In genomic region chr12:84190151-84190820, GRCm38 (mm10) we compare ENCODE assay signal across 8 mouse cellular contexts. TPM values are rescaled to one million over a fixed set of nuclear protein-coding genes. Genes with fewer than 3 reads are reported as not detected.
A peak's percentile ranks its signal among the peaks of the same experiment; 100 is the strongest.
DNase-seq lines count a peak whose midpoint lies in the region; ATAC-seq and TF ChIP-seq lines count a peak whose summit lies in the region.

No protein-coding gene starts in this region.

- WGBS in lung, postnatal 0 days: 26% methylated on average over 14 of the region's 15 CpGs
- 50% methylated on average over 15 of the region's 15 CpGs for WGBS in embryonic facial prominence, embryonic 12.5 days
- 43% methylated on average over 15 of the region's 15 CpGs for whole genome bisulfite sequencing in intestine, postnatal 0 days
- WGBS in neural tube, embryonic 13.5 days: 27% methylated on average over 15 of the region's 15 CpGs

- no peak overlapping the region for H3K9ac ChIP-seq in lung, postnatal 0 days (replicated peaks; ENCODE audit: low read depth)
- H3K9ac ChIP-seq in embryonic facial prominence, embryonic 12.5 days: no peak overlapping the region; the same call in 1 of the 2 replicates
- H3K9ac ChIP-seq in intestine, postnatal 0 days (ENCODE audit: low read depth, low read length): no peak overlapping the region
- H3K9ac ChIP-seq in neural tube, embryonic 13.5 days: peak overlapping the region; percentile 43

- no peak for ATAC-seq in lung, postnatal 0 days
- no peak for ATAC-seq in embryonic facial prominence, embryonic 12.5 days (ENCODE audit: insufficient number of reproducible peaks, insufficient read depth, low FRiP score, low TSS enrichment)
- ATAC-seq in intestine, postnatal 0 days: no peak
- ATAC-seq in neural tube, embryonic 13.5 days (ENCODE audit: low read depth): no peak

- H3K36me3 ChIP-seq in lung, postnatal 0 days (ENCODE audit: insufficient read depth, low read length): no peaks in the 10 kb centered on the region
- peaks cover 7% of the 10 kb centered on the region; the same call in 1 of the 2 replicates for H3K36me3 ChIP-seq in embryonic facial prominence, embryonic 12.5 days
- peaks cover 6% of the 10 kb centered on the region; the same call in 1 of the 2 replicates for H3K36me3 ChIP-seq in intestine, postnatal 0 days (ENCODE audit: control insufficient read depth, insufficient read depth)
- H3K36me3 ChIP-seq in neural tube, embryonic 13.5 days: no peaks in the 10 kb centered on the region

- H3K4me1 ChIP-seq in lung, postnatal 0 days (ENCODE audit: insufficient read depth, low read depth, low read length): peaks cover 79% of the 10 kb centered on the region
- H3K4me1 ChIP-seq in embryonic facial prominence, embryonic 12.5 days: peaks cover 79% of the 10 kb centered on the region
- peaks cover 29% of the 10 kb centered on the region for H3K4me1 ChIP-seq in intestine, postnatal 0 days (replicated peaks; ENCODE audit: control insufficient read depth, insufficient read depth, low read length)
- H3K4me1 ChIP-seq in neural tube, embryonic 13.5 days (replicated peaks): peaks cover 79% of the 10 kb centered on the region

- no peak overlapping the region for H3K4me3 ChIP-seq in lung, postnatal 0 days (ENCODE audit: low read depth, low read length)
- H3K4me3 ChIP-seq in embryonic facial prominence, embryonic 12.5 days: no peak overlapping the region
- H3K4me3 ChIP-seq in intestine, postnatal 0 days (ENCODE audit: low read depth, low read length): no peak overlapping the region
- peak overlapping the region; percentile 84; the same call in 1 of the 2 replicates for H3K4me3 ChIP-seq in neural tube, embryonic 13.5 days

- no peaks in the 10 kb centered on the region for H3K27me3 ChIP-seq in lung, postnatal 0 days (replicated peaks; ENCODE audit: insufficient read depth, low read length)
- H3K27me3 ChIP-seq in embryonic facial prominence, embryonic 12.5 days: no peaks in the 10 kb centered on the region
- no peaks in the 10 kb centered on the region for H3K27me3 ChIP-seq in intestine, postnatal 0 days (replicated peaks; ENCODE audit: control insufficient read depth, insufficient read depth, low read length)
- H3K27me3 ChIP-seq in neural tube, embryonic 13.5 days: no peaks in the 10 kb centered on the region

- peak overlapping the region; percentile 99; the same call in 1 of the 2 replicates for H3K4me2 ChIP-seq in lung, postnatal 0 days (replicated peaks; ENCODE audit: low read depth, low read length)
- H3K4me2 ChIP-seq in embryonic facial prominence, embryonic 12.5 days (replicated peaks): peak overlapping the region; percentile 13; the same call in 1 of the 2 replicates
- H3K4me2 ChIP-seq in intestine, postnatal 0 days (replicated peaks; ENCODE audit: low read depth): 0 out of 2 replicates have a peak overlapping the region, but pooled peaks have one; percentile 18
- H3K4me2 ChIP-seq in neural tube, embryonic 13.5 days: peak overlapping the region; percentile 70

- H3K27ac ChIP-seq in lung, postnatal 0 days (ENCODE audit: low read length): peak overlapping the region; percentile 20
- no peak overlapping the region for H3K27ac ChIP-seq in embryonic facial prominence, embryonic 12.5 days
- peak overlapping the region; percentile 41; the same call in 1 of the 2 replicates for H3K27ac ChIP-seq in intestine, postnatal 0 days (ENCODE audit: low read depth, low read length)
- H3K27ac ChIP-seq in neural tube, embryonic 13.5 days (replicated peaks): no peak overlapping the region

- H3K9me3 ChIP-seq in lung, postnatal 0 days (ENCODE audit: low read length): no peaks in the 10 kb centered on the region
- H3K9me3 ChIP-seq in embryonic facial prominence, embryonic 12.5 days: no peaks in the 10 kb centered on the region
- H3K9me3 ChIP-seq in intestine, postnatal 0 days (ENCODE audit: control insufficient read depth): no peaks in the 10 kb centered on the region
- no peaks in the 10 kb centered on the region for H3K9me3 ChIP-seq in neural tube, embryonic 13.5 days

- TF ChIP-seq CTCF in lung, postnatal 0 days (IDR thresholded peaks at IDR 0.05): no peak
- no peak for TF ChIP-seq CTCF in intestine, postnatal 0 days (IDR thresholded peaks at IDR 0.05; ENCODE audit: low read depth)

- DNase-seq in lung, postnatal 0 days (ENCODE audit: low spot score): peak; percentile 67
- DNase-seq in lung, postnatal 14 days: no peak
- no peak for DNase-seq in thymus, postnatal 4 days
- no peak for DNase-seq in thymus, postnatal 36 days
- no peak for DNase-seq in layer of hippocampus, adult 11-12 months (ENCODE audit: low spot score)

- TF ChIP-seq EP300 in lung, postnatal 0 days (IDR thresholded peaks at IDR 0.05): no peak

RNA-seq across cellular contexts. Expression of gene Elmsan1, which starts 28.4 kb away (rescaled TPM):
- polyA plus RNA-seq in lung, postnatal 0 days (2015; fragmentation: Nextera tagmentation; extraction: Ambion mirVana): 5.9 and 6.7 TPM in 2 replicates
- 7.9 and 9.0 TPM in 2 replicates for polyA plus RNA-seq in embryonic facial prominence, embryonic 12.5 days (2016; fragmentation: Nextera tagmentation; extraction: Ambion mirVana)
- polyA plus RNA-seq in intestine, postnatal 0 days (2015; fragmentation: Nextera tagmentation; extraction: Ambion mirVana): 4.4 and 4.9 TPM in 2 replicates
- polyA plus RNA-seq in neural tube, embryonic 13.5 days (2015; fragmentation: Nextera tagmentation; extraction: Ambion mirVana): 4.9 TPM in 2 replicates

RNA-seq across cellular contexts. Expression of gene Pnma1, which starts 42.0 kb away (rescaled TPM):
- polyA plus RNA-seq in lung, postnatal 0 days (2015; fragmentation: Nextera tagmentation; extraction: Ambion mirVana): 1.9 and 2.9 TPM in 2 replicates
- 1.4 and 1.5 TPM in 2 replicates for polyA plus RNA-seq in embryonic facial prominence, embryonic 12.5 days (2016; fragmentation: Nextera tagmentation; extraction: Ambion mirVana)
- polyA plus RNA-seq in intestine, postnatal 0 days (2015; fragmentation: Nextera tagmentation; extraction: Ambion mirVana): 0.30 and 0.43 TPM in 2 replicates
- polyA plus RNA-seq in neural tube, embryonic 13.5 days (2015; fragmentation: Nextera tagmentation; extraction: Ambion mirVana): 3.1 and 3.7 TPM in 2 replicates

Comparison
In these comparisons a context has a peak if more than half of its experiments do, and no peak if none do; other contexts are left out.
1. H3K27ac ChIP-seq: peak in lung, postnatal 0 days (single experiment) and intestine, postnatal 0 days (single experiment); none in embryonic facial prominence, embryonic 12.5 days (single experiment) and neural tube, embryonic 13.5 days (single experiment).
2. H3K4me2 ChIP-seq: peak in every context shown above with its lines; median percentile 99 in lung, postnatal 0 days; 70 in neural tube, embryonic 13.5 days; 18 in intestine, postnatal 0 days; 13 in embryonic facial prominence, embryonic 12.5 days.